Mouse (Mus musculus) MEL (cell line): Measurements from ENCODE around the gene Sorcs1.

ENCODE experiments used
- CHD2 ChIP-seq: IDR thresholded peaks from 2 replicates; pipeline ENCODE4 v1.6.1; 2011; ENCODE audit warnings: low read length, improper control_type of control experiment
- CTCF ChIP-seq, 3 experiments: IDR thresholded peaks in 2 of 3; conservative IDR thresholded peaks in 1 of 3; 2 replicates each; pipeline ENCODE4 v1.5.1; 2011 to 2012; ENCODE audit warnings: low read length in 3 of 3, low read depth in 2 of 3, mild to moderate bottlenecking in 2 of 3, improper control_type of control experiment in 1 of 3, inconsistent platforms in 1 of 3, mixed read lengths in 1 of 3, moderate library complexity in 1 of 3; ENCODE audit not compliant: control insufficient read depth in 1 of 3, insufficient read depth in 1 of 3, poor library complexity in 1 of 3, severe bottlenecking in 1 of 3
- EP300 ChIP-seq, 2 experiments: IDR thresholded peaks; 2 replicates each; pipeline ENCODE4 v1.6.1; 2011; ENCODE audit warnings: improper control_type of control experiment in 2 of 2, low read length in 2 of 2, low read depth in 1 of 2, mild to moderate bottlenecking in 1 of 2
- GABPA ChIP-seq: IDR thresholded peaks from 2 replicates; pipeline ENCODE4 v1.6.1; 2012; ENCODE audit warnings: low read depth, mild to moderate bottlenecking, inconsistent platforms, low read length, improper control_type of control experiment, moderate library complexity
- HCFC1 ChIP-seq: IDR thresholded peaks from 2 replicates; pipeline ENCODE4 v1.6.1; 2012; ENCODE audit warnings: low read depth, mild to moderate bottlenecking, inconsistent platforms, low read length, improper control_type of control experiment, moderate library complexity
- MAFK ChIP-seq: IDR thresholded peaks from 2 replicates; pipeline ENCODE4 v1.6.1; 2011; ENCODE audit warnings: low read depth, mild to moderate bottlenecking, low read length, improper control_type of control experiment, borderline replicate concordance
- MAX ChIP-seq: IDR thresholded peaks from 2 replicates; pipeline ENCODE4 v1.6.1; 2011; ENCODE audit warnings: low read length, improper control_type of control experiment
- MXI1 ChIP-seq: IDR thresholded peaks from 2 replicates; pipeline ENCODE4 v1.6.1; 2011; ENCODE audit warnings: mild to moderate bottlenecking, low read depth, low read length, improper control_type of control experiment
- MYB ChIP-seq: IDR thresholded peaks from 2 replicates; pipeline ENCODE4 v1.6.1; 2011; ENCODE audit warnings: mild to moderate bottlenecking, low read depth, low read length, improper control_type of control experiment
- POLR2A ChIP-seq, 2 experiments: IDR thresholded peaks; 2 replicates each; pipeline ENCODE4 v1.6.1; 2011 to 2012; ENCODE audit warnings: low read length in 2 of 2, mild to moderate bottlenecking in 2 of 2, control low read depth in 1 of 2, improper control_type of control experiment in 1 of 2, low read depth in 1 of 2, moderate library complexity in 1 of 2; ENCODE audit not compliant: control insufficient read depth in 1 of 2, insufficient read depth in 1 of 2, poor library complexity in 1 of 2
- TCF12 ChIP-seq: IDR thresholded peaks from 2 replicates; pipeline ENCODE4 v1.6.1; 2014; ENCODE audit warnings: low read depth, mild to moderate bottlenecking, inconsistent platforms, low read length, improper control_type of control experiment, moderate library complexity

DNA sequence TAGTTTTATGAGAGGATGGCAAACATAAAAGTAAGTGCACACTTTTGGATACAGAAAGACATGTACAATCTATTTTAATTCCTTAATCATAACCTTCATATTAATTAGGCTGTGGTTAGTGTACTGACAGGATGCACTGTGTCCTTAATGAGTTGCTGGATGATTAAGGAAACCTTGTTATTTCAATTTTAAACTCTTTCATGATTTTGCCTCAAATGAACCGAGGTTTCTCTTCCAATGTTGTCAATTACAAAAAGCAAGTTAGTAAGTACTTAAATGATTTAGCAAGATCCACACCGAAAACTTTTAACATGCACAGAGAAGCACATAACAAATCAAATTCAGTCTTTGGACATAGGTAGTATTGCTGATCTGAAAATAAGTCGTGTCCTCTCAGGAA is 341.7 kb downstream of the Sorcs1 start:
- no peak for TF ChIP-seq MAX
- TF ChIP-seq CTCF (IDR thresholded peaks at IDR 0.05 in 2 of 3, conservative IDR thresholded peaks at IDR 0.05 in 1 of 3; ENCODE audit: control insufficient read depth in 1 of 3, insufficient read depth in 1 of 3, low read depth in 2 of 3, low read length in 3 of 3, poor library complexity in 1 of 3, severe bottlenecking in 1 of 3), result no peak
- TF ChIP-seq MYB, result no peak
- no peak for TF ChIP-seq MAFK
- TF ChIP-seq POLR2A (IDR thresholded peaks at IDR 0.05; ENCODE audit: control insufficient read depth in 1 of 2, insufficient read depth in 1 of 2, low read depth in 1 of 2, low read length in 2 of 2, poor library complexity in 1 of 2), result no peak
- no peak for TF ChIP-seq TCF12
- TF ChIP-seq MXI1, result no peak
- TF ChIP-seq EP300 (IDR thresholded peaks at IDR 0.05; ENCODE audit: low read depth in 1 of 2, low read length in 2 of 2), result no peak
- no peak for TF ChIP-seq HCFC1
- TF ChIP-seq CHD2, result no peak
- no peak for TF ChIP-seq GABPA
